Mouse (Mus musculus): ENCODE results near the gene Hlx. TPM values are rescaled to one million over a fixed set of nuclear protein-coding genes. Genes with fewer than 3 reads are reported as not detected.

Gene Hlx
- total and polyA plus RNA-seq, 3 experiments: 7.0 to 28.0 (median 17.3) TPM

- no peak for DNase-seq
Measured at GRCm38 (mm10) chr1:184716117-184716516, 16.3 kb downstream of the Hlx start.

- no peak for DNase-seq
Measured at GRCm38 (mm10) chr1:184715693-184716092, 16.7 kb downstream of the Hlx start.

- DNase-seq: no peak
Measured at GRCm38 (mm10) chr1:184714515-184714914, 17.9 kb downstream of the Hlx start.

- DNase-seq: no peak
Measured at GRCm38 (mm10) chr1:184713716-184714115, 18.7 kb downstream of the Hlx start.

GRCm38 (mm10) chr1:184707532-184708248 lies 24.7 kb downstream of the Hlx start:
- peak; percentile 83 for DNase-seq

- no peak for DNase-seq
Measured at GRCm38 (mm10) chr1:184704901-184705300, 27.5 kb downstream of the Hlx start.

GRCm38 (mm10) chr1:184699295-184699694 lies 33.1 kb downstream of the Hlx start:
- no peak for DNase-seq

GRCm38 (mm10) chr1:184695451-184695850 lies 37.0 kb downstream of the Hlx start:
- DNase-seq: peak; percentile 69

GRCm38 (mm10) chr1:184692204-184692904 lies 40.1 kb downstream of the Hlx start:
- no peak for DNase-seq

GRCm38 (mm10) chr1:184691240-184691639 lies 41.2 kb downstream of the Hlx start:
- no peak for DNase-seq

- DNase-seq: no peak
Measured at GRCm38 (mm10) chr1:184688026-184688425, 44.4 kb downstream of the Hlx start.

GRCm38 (mm10) chr1:184687512-184687911 lies 44.9 kb downstream of the Hlx start:
- no peak for DNase-seq

GRCm38 (mm10) chr1:184683541-184683940 lies 48.9 kb downstream of the Hlx start:
- no peak for DNase-seq

- no peak for DNase-seq
Measured at GRCm38 (mm10) chr1:184679416-184679965, 52.9 kb downstream of the Hlx start.

- no peak for DNase-seq
Measured at GRCm38 (mm10) chr1:184677641-184678040, 54.8 kb downstream of the Hlx start.

Other genes with a start within 250 kb of the Hlx start
- gene Marc1, start 78.7 kb upstream of the Hlx start, total RNA-seq (2021): 1 to 10 TPM in 1 of 2 experiments, under 1 TPM in 1; 0.83 to 4.4 TPM
- gene Marc1, start 78.7 kb upstream of the Hlx start, polyA plus RNA-seq (2012; rRNA removed): 5.0 and 7.5 TPM in 2 replicates
- 100 to 1,000 TPM; 288 to 409 TPM for gene Marc2, start 113.8 kb upstream of the Hlx start, total RNA-seq (2021)
- 117 and 164 TPM in 2 replicates for gene Marc2, start 113.8 kb upstream of the Hlx start, polyA plus RNA-seq (2012; rRNA removed)
- 10 to 100 TPM; 26.9 to 43.6 TPM for gene C130074G19Rik, start 150.6 kb upstream of the Hlx start, total RNA-seq (2021)
- 8.9 and 9.8 TPM in 2 replicates for gene C130074G19Rik, start 150.6 kb upstream of the Hlx start, polyA plus RNA-seq (2012; rRNA removed)

Data from adrenal gland, adult 2 months (tissue).